Mouse (Mus musculus) erythroblast, embryonic 14.5 days (primary cell): Measurements from ENCODE around the gene Ift74.

Experiments used
- GATA1 ChIP-seq: IDR thresholded peaks from 2 replicates; pipeline ENCODE4 v1.6.1; 2012; ENCODE audit warnings: low read length, inconsistent platforms, mixed read lengths
- TAL1 ChIP-seq: IDR thresholded peaks from 3 replicates; pipeline ENCODE4 v1.6.1; 2012; ENCODE audit warnings: low read length, inconsistent platforms, mixed read lengths

DNA sequence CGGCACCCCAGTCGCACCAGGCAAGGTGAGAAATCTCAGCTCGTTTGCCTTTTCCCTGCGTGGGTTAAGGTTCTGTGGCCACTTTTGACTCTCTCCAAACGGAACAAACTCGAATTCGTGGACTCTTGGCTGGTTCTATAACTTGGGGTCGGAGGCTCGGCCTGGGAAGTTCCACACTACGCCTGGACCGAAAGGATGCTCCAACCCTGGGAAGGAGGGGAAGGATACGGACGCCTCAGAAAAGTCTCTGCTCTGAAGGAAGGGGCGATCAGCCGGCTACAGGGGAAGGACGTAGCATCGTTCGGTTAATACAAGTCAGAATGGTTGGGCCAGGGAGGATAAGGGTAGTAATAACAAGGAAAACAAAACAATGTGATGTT lies 326 bp downstream of the Ift74 start:
- TF ChIP-seq GATA1 (no peak), TAL1 (no peak)
